ENCODE assay signal across 18 mouse cellular contexts in genomic region chr12:86146246-86146645, GRCm38 (mm10).
"Had no signal": no experiment of that assay in that cellular context is flagged by ENCODE, and none has a peak within 500 bp of the region (broad histone marks: within the 10 kb centered on the region; RNA-seq: fewer than 3 reads in every experiment).

No protein-coding gene starts in this region.

- DNase-seq: lung, adult 2 months; lung, postnatal 14 days; lung, postnatal 36 days; right cerebral cortex, postnatal 14 days; thymus, adult 2 months; thymus, postnatal 25 days; thymus, postnatal 4 days had no signal

- H3K4me3 ChIP-seq: lung, embryonic 15.5 days; megakaryocyte, embryonic 14.5 days; midbrain, embryonic 13.5 days; midbrain, embryonic 15.5 days; myocyte; neural tube, embryonic 13.5 days; stomach, embryonic 15.5 days had no signal

- H3K9me3 ChIP-seq: lung, embryonic 15.5 days; midbrain, embryonic 15.5 days; neural tube, embryonic 13.5 days; stomach, embryonic 15.5 days had no signal

- H3K4me1 ChIP-seq: lung, embryonic 15.5 days; megakaryocyte, embryonic 14.5 days; midbrain, embryonic 13.5 days; midbrain, embryonic 15.5 days; neural tube, embryonic 13.5 days; stomach, embryonic 15.5 days had no signal

- H3K27ac ChIP-seq: liver, embryonic 14.5 days; lung, embryonic 15.5 days; midbrain, embryonic 13.5 days; midbrain, embryonic 15.5 days; neural tube, embryonic 13.5 days; stomach, embryonic 15.5 days; stomach, postnatal 0 days had no signal

- H3K4me2 ChIP-seq: lung, embryonic 15.5 days; midbrain, embryonic 11.5 days; midbrain, embryonic 13.5 days; midbrain, embryonic 15.5 days; neural tube, embryonic 13.5 days; stomach, embryonic 15.5 days had no signal

- ATAC-seq: lung, postnatal 0 days; midbrain, embryonic 13.5 days; midbrain, embryonic 15.5 days had no signal

- H3K36me3 ChIP-seq: lung, embryonic 15.5 days; stomach, embryonic 15.5 days had no signal

- H3K9ac ChIP-seq: liver, embryonic 14.5 days; lung, embryonic 15.5 days; midbrain, embryonic 13.5 days; midbrain, embryonic 15.5 days; neural tube, embryonic 13.5 days; stomach, embryonic 15.5 days had no signal

- H3K27me3 ChIP-seq: lung, embryonic 15.5 days; midbrain, embryonic 13.5 days; midbrain, embryonic 15.5 days; neural tube, embryonic 13.5 days; stomach, embryonic 15.5 days had no signal
